Mouse (Mus musculus) hindbrain, embryonic 16.5 days (tissue): ENCODE results near the gene Ptpre. TPM values are rescaled to one million over a fixed set of nuclear protein-coding genes. Genes with fewer than 3 reads are reported as not detected.

Experiments
- ATAC-seq: fragments of 200-750 bp; cut with Nextera tagmentation; 2 replicates; pipeline ENCODE4 v1.8.0; 2017; ENCODE audit warnings: moderate TSS enrichment, moderate library complexity
- H3K27ac ChIP-seq: fragments of 300-500 bp; sonication (generic); 2 replicates; pipeline ENCODE4 v1.5.1; 2014; ENCODE audit warnings: low read depth, mild to moderate bottlenecking, control low read depth, low read length, moderate library complexity
- H3K27me3 ChIP-seq: fragments of 300-500 bp; sonication (generic); replicated peaks from 2 replicates; pipeline ENCODE4 v1.6.1; 2014; ENCODE audit warnings: low read length; ENCODE audit not compliant: control insufficient read depth, insufficient read depth
- H3K36me3 ChIP-seq: fragments of 300-500 bp; sonication (generic); 2 replicates; pipeline ENCODE4 v1.6.1; 2014; ENCODE audit warnings: mild to moderate bottlenecking, low read length, moderate library complexity, mixed read lengths; ENCODE audit not compliant: control insufficient read depth, insufficient read depth
- H3K4me1 ChIP-seq: fragments of 300-500 bp; sonication (generic); 2 replicates; pipeline ENCODE4 v1.6.1; 2014; ENCODE audit warnings: low read depth, low read length; ENCODE audit not compliant: control insufficient read depth, insufficient read depth
- H3K4me2 ChIP-seq: fragments of 300-500 bp; sonication (generic); 2 replicates; pipeline ENCODE4 v1.6.1; 2014; ENCODE audit warnings: mild to moderate bottlenecking, low read length, control low read depth, moderate library complexity
- H3K4me3 ChIP-seq: fragments of 300-500 bp; sonication (generic); 2 replicates; pipeline ENCODE4 v1.5.1; 2014; ENCODE audit warnings: mild to moderate bottlenecking, low read length, control low read depth, moderate library complexity
- H3K9ac ChIP-seq: fragments of 300-500 bp; sonication (generic); 2 replicates; pipeline ENCODE4 v1.6.1; 2014; ENCODE audit warnings: low read depth, mild to moderate bottlenecking, control low read depth, low read length, moderate library complexity
- H3K9me3 ChIP-seq: fragments of 300-500 bp; sonication (generic); 2 replicates; pipeline ENCODE4 v1.6.1; 2014; ENCODE audit warnings: mild to moderate bottlenecking, low read length, moderate library complexity; ENCODE audit not compliant: control insufficient read depth
- WGBS: fragments of 180-500 bp; shearing (Covaris S2); extraction: QIAGEN DNeasy Blood & Tissue Kit; methylation state at CpG from one replicate; pipeline ENCODE4 v1.1.7; 2014; 5-methylcytosine and 5-hydroxymethylcytosine counted together
- polyA plus RNA-seq: library from polyadenylated mRNA; unstranded; fragments of >200 nt; fragmentation: Nextera tagmentation; extraction: Ambion mirVana; gene quantifications from 2 replicates; pipeline ENCODE4 v1.2.1, GENCODE M21; 2015

Ptpre gene
- polyA plus RNA-seq, 1 experiment from 2014 or later = 8.1 TPM

DNA sequence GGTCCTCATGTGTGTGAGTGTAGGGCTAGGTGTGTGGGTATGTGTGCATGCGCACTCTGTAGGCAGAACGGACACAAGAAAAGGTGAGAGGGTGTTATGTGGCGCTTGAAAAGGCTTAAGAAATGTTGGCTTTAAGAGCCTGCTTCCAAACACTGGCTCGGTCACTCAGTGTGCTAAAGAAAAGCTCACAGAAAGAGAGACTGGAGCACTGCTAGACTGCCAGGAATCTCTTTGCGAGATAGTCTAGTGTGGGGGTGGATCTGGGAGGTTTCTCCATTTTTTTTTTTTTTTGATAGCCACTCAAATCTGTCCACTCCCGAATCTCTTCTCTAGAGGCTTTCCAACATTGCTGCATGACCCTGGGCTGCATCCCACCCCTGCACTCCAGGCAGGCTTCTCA lies 84.4 kb downstream of the Ptpre start:
- 0 out of 2 replicates have a peak overlapping the region, but pooled peaks have one; percentile 17 for H3K9ac ChIP-seq
- H3K4me1 ChIP-seq = peaks cover 24% of the 10 kb centered on the region
- no peaks in the 10 kb centered on the region for H3K27me3 ChIP-seq
- H3K4me2 ChIP-seq = no peak overlapping the region
- H3K4me3 ChIP-seq = no peak overlapping the region
- 67% methylated on average over 6 of the region's 6 CpGs for WGBS
- no peak for ATAC-seq
- no peaks in the 10 kb centered on the region for H3K36me3 ChIP-seq
- H3K27ac ChIP-seq = no peak overlapping the region
- no peaks in the 10 kb centered on the region for H3K9me3 ChIP-seq

DNA sequence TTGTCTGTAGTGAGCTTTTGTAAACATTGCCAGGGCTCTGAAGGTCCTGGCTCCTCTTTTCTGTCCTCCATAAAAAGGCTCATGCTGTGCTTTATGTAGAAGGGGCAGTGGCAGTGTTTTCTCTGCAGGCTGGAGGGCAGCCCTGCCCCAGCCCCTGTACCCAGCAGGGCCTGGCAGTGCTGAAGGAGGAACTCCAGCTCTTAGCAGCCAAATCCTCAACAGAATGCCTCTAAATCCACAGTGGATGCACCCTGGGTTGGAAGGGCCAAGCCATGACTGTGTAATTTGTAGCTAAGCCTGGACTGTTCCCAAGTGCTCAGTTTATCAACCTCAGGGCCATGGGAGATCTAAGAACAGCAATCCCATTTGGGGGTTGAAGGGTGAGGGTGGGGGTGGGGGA lies 85.0 kb downstream of the Ptpre start:
- H3K4me1 ChIP-seq = peaks cover 24% of the 10 kb centered on the region
- no peak overlapping the region for H3K4me3 ChIP-seq
- ATAC-seq = no peak
- H3K9ac ChIP-seq = peak overlapping the region; percentile 13; the same call in 1 of the 2 replicates
- H3K9me3 ChIP-seq = no peaks in the 10 kb centered on the region
- no peaks in the 10 kb centered on the region for H3K27me3 ChIP-seq
- no peak overlapping the region for H3K4me2 ChIP-seq
- H3K36me3 ChIP-seq = no peaks in the 10 kb centered on the region
- H3K27ac ChIP-seq = no peak overlapping the region

DNA sequence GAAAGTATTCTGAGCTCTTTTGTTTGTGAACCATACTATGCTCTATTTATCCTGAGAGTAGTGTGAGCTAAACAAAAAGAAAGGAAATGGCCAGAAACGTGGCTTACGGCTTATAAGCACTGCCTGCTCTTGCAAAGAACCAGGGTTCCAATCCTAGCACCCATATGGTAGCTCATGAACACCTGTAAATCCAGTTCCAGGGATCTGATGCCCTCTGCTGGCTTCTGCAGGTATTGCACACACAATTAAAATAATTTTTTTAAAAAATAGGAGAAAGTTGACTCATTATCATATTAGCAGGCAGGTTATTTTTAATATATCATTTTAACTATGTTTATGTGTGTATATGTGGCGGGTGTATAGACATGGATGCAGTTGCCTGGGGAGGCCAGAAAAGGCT lies 87.6 kb downstream of the Ptpre start:
- Histone ChIP-seq H3K27me3 (no peaks in the 10 kb centered on the region), H3K4me2 (no peak overlapping the region), H3K9me3 (no peaks in the 10 kb centered on the region), H3K4me1 (peaks cover 8% of the 10 kb centered on the region; the same call in 1 of the 2 replicates), H3K36me3 (no peaks in the 10 kb centered on the region), H3K9ac (no peak overlapping the region), H3K4me3 (no peak overlapping the region), H3K27ac (no peak overlapping the region)
- no peak for ATAC-seq
- WGBS = 75% methylated on average over 3 of the region's 3 CpGs

DNA sequence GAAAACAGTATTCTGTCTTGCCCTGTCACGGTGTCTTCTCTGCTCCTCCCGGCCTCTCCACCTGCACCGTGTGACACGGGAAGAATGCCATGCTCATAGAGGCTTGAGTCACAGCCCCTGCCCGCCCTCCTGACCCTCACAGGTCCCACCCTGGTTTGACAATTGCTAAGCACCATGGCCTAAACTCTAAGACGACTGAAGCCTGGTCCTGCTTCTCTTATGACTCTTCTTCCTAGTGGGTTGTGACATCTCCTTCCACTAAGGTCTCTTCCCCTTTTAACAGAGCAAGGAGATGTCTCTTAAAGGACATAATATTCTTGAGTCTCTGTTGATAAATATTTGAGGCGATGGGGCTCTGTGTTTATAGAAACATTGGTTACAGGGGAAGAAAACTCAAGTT lies 91.1 kb downstream of the Ptpre start:
- Histone ChIP-seq H3K4me3 (no peak overlapping the region), H3K4me2 (no peak overlapping the region), H3K27ac (no peak overlapping the region), H3K9me3 (no peaks in the 10 kb centered on the region), H3K4me1 (no peaks in the 10 kb centered on the region), H3K36me3 (no peaks in the 10 kb centered on the region), H3K27me3 (no peaks in the 10 kb centered on the region), H3K9ac (no peak overlapping the region)
- no peak for ATAC-seq
- 86% methylated on average over 7 of the region's 7 CpGs for WGBS

DNA sequence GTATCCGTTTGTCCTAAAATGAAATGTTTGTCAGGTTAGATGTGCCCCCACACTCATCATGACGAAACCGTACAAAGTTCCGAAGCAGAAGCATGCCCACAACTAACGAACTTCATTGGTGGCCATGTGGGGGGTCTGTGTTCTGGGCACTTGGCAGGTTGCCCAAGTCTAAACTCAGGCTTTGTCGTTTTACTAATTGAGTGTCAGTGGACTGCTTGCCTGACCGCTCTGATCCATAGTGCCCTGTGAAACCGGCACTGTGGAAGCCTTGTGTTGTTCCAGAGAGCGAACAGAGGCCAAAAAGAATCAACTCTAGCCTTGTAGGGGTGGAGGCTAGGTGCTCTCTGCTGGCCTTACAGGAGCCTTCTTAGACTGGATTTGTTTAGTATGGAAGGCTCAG lies 91.7 kb downstream of the Ptpre start:
- Histone ChIP-seq H3K9me3 (no peaks in the 10 kb centered on the region), H3K36me3 (no peaks in the 10 kb centered on the region), H3K27ac (no peak overlapping the region), H3K4me3 (no peak overlapping the region), H3K4me1 (no peaks in the 10 kb centered on the region), H3K9ac (no peak overlapping the region), H3K27me3 (no peaks in the 10 kb centered on the region), H3K4me2 (no peak overlapping the region)
- WGBS = 49% methylated on average over 9 of the region's 9 CpGs
- ATAC-seq = no peak

DNA sequence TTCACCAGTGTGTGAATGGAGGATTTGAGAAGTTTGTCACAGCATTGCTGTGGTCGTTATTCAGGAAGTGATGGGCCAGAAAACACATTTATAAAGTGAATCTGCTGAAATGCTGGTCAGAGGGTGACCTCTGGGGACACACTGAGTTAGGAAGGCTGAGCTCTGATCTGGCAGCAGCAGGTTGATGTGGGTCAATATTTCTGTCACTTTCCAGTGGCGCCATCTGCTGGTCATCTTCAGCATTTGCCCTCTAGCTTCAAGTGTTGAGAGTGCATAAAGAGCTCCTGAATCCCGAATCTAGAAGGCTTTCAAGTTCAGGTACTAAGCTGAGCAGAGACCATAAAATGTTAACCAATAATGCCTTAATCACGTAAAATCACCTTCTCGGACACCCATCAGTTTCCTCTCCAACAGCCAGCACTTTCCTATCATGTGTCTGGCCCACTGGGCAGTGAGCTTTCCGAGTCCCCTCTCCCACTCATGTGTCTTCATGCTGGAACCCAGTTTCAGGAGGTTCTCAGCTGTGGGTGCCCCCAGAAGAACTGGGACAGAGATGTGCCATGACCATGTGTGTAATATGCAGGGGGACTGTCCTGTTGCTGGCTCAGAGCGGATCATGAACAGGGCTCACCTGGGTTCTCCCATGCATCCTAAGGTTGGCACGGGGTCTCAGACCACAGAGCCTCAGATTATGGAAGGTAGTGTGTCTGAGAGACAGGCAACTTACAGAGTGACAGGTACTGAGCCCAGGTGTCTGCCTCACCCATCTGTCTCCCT lies 94.7 kb downstream of the Ptpre start:
- 0 out of 2 replicates have a peak, but pooled peaks have one; percentile 4 for ATAC-seq
- H3K36me3 ChIP-seq = no peaks in the 10 kb centered on the region
- H3K4me2 ChIP-seq = no peak overlapping the region
- H3K9me3 ChIP-seq = no peaks in the 10 kb centered on the region
- no peak overlapping the region for H3K27ac ChIP-seq
- H3K4me3 ChIP-seq = no peak overlapping the region
- no peaks in the 10 kb centered on the region for H3K27me3 ChIP-seq
- peaks cover 3% of the 10 kb centered on the region; the same call in 1 of the 2 replicates for H3K4me1 ChIP-seq
- 54% methylated on average over 8 of the region's 8 CpGs for WGBS
- H3K9ac ChIP-seq = no peak overlapping the region

DNA sequence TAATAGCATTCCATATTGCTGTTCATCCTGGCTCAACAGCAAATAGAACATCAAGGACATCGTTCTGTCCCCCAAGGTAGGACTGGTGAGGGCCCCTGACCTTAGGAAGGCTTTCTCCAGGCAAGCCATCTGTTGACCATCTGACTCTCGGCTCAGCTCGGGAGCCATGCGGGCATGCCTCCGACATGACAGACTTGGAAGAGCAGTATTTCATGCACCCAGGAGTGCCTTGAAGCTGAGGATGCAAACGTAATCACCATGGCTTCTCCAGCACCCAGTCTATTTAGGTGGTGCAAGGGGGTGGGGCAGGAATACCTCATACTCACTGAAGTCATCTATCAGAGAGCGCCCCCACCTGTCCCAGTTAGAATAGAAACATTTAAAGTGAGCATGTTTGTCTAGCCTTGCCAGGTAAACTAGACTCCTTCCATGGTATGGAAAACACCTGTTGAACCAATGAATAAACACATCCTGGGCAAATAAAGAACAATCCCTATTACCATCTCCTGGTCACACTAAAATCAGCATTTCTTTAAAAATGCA lies 95.5 kb downstream of the Ptpre start:
- peaks cover 7% of the 10 kb centered on the region; the same call in 1 of the 2 replicates for H3K4me1 ChIP-seq
- H3K36me3 ChIP-seq = no peaks in the 10 kb centered on the region
- H3K4me3 ChIP-seq = no peak overlapping the region
- no peaks in the 10 kb centered on the region for H3K27me3 ChIP-seq
- 73% methylated on average over 7 of the region's 7 CpGs for WGBS
- no peaks in the 10 kb centered on the region for H3K9me3 ChIP-seq
- H3K27ac ChIP-seq = no peak overlapping the region
- H3K9ac ChIP-seq = no peak overlapping the region
- no peak for ATAC-seq
- no peak overlapping the region for H3K4me2 ChIP-seq

DNA sequence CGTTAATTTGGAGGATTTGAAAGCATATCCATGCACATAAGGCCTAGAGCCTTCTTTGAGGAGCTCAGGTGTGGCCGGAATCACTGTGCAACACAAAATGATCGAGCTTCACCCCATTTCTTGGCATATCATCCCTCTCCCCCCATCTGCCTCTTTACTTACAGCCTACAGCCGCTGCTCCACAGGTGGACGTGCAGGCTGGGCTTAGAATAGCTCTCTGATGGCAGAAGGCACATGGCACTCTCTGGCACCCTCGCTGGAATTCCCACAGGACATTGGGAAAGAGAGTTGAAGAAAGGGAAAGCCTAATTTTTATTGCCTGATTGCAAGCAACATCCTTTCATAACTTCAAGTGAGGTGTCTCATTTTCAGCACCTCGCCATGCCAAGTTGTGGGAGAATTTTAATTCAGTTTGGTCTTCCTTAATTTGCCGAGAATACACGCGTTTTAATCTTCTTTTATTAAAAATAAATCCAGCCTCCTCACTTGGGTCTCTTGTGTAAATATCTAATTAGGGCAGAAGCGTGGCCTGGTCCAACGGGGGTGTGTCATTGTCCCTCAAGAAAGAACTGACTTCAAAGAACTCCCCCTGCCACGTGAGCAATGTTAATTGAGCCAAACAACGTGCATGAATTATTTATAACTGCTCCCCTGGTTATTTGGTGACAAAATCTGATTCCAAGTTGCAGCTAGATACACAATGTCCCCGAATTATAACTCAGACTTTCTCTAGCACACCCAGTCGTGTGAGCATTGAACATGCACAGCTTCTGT lies 97.8 kb downstream of the Ptpre start:
- peaks cover 7% of the 10 kb centered on the region; the same call in 1 of the 2 replicates for H3K4me1 ChIP-seq
- H3K4me3 ChIP-seq = no peak overlapping the region
- no peaks in the 10 kb centered on the region for H3K27me3 ChIP-seq
- no peak overlapping the region for H3K4me2 ChIP-seq
- ATAC-seq = no peak
- H3K9me3 ChIP-seq = no peaks in the 10 kb centered on the region
- H3K36me3 ChIP-seq = no peaks in the 10 kb centered on the region
- no peak overlapping the region for H3K27ac ChIP-seq
- 46% methylated on average over 16 of the region's 16 CpGs for WGBS
- H3K9ac ChIP-seq = no peak overlapping the region

DNA sequence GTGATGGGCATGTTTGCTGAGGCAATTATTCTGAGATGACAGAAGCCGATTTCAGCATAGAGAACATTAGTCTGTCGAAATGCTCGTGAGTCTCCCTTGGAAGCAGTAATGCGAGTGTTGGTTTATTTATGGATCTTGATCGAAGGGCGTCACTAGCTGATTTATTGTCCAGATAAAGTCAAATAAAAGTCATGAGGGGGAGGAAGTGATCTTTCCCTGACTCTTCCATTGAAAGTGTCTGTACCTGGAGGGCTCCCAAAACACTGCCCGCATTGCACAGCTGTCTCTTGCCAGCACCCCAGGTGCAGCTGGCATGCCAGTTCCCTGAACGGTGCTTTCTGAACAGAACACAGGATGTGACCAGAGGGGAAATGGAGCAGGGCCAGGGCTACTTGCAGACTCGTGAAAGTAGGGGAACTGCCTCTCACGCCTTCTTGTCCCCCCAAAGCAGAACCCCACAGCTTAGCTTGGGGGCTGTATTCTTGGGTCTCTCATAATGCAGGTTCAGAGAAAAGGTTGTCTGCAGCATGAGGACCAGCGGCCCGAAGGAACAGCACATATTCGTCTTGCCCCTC lies 100.2 kb downstream of the Ptpre start:
- no peaks in the 10 kb centered on the region for H3K36me3 ChIP-seq
- ATAC-seq = no peak
- no peaks in the 10 kb centered on the region for H3K27me3 ChIP-seq
- no peak overlapping the region for H3K4me2 ChIP-seq
- H3K4me3 ChIP-seq = no peak overlapping the region
- no peaks in the 10 kb centered on the region for H3K9me3 ChIP-seq
- no peak overlapping the region for H3K27ac ChIP-seq
- 54% methylated on average over 13 of the region's 13 CpGs for WGBS
- peaks cover 15% of the 10 kb centered on the region for H3K4me1 ChIP-seq
- H3K9ac ChIP-seq = no peak overlapping the region
